Mouse (Mus musculus): ENCODE data around the gene Stab1.

Stab1 gene

GRCm38 (mm10) chr14:31165010-31165409 is 3.4 kb downstream of the Stab1 start:
- CTCF ChIA-PET = no interaction called here

- CTCF ChIA-PET = no interaction called here
Measured at GRCm38 (mm10) chr14:31164067-31164466, 4.4 kb downstream of the Stab1 start.

- CTCF ChIA-PET = no interaction called here
Measured at GRCm38 (mm10) chr14:31161638-31162037, 6.8 kb downstream of the Stab1 start.

GRCm38 (mm10) chr14:31161191-31161590 is 7.2 kb downstream of the Stab1 start:
- CTCF ChIA-PET = no interaction called here

- CTCF ChIA-PET = no interaction called here
Measured at GRCm38 (mm10) chr14:31160196-31161150, 8.0 kb downstream of the Stab1 start.

- CTCF ChIA-PET = no interaction called here
Measured at GRCm38 (mm10) chr14:31145694-31146093, 22.7 kb downstream of the Stab1 start.

- CTCF ChIA-PET = no interaction called here
Measured at GRCm38 (mm10) chr14:31141011-31141410, 27.4 kb downstream of the Stab1 start.

GRCm38 (mm10) chr14:31140141-31140540 is 28.3 kb downstream of the Stab1 start:
- CTCF ChIA-PET = no interaction called here

GRCm38 (mm10) chr14:31139666-31140065 is 28.8 kb downstream of the Stab1 start:
- CTCF ChIA-PET = interaction anchor here (1.0 kb wide), 1 partner anchor 8 kb away, joined by 10 read pairs; no protein-coding TSS in a partner anchor

- CTCF ChIA-PET = interaction anchor here (1.0 kb wide), 1 partner anchor 9 kb away, joined by 10 read pairs; no protein-coding TSS in a partner anchor
Measured at GRCm38 (mm10) chr14:31138897-31139429, 29.5 kb downstream of the Stab1 start.

GRCm38 (mm10) chr14:31138219-31138896 is 30.1 kb downstream of the Stab1 start:
- CTCF ChIA-PET = no interaction called here

GRCm38 (mm10) chr14:31137791-31138190 is 30.6 kb downstream of the Stab1 start:
- CTCF ChIA-PET = no interaction called here

GRCm38 (mm10) chr14:31137281-31137595 is 31.2 kb downstream of the Stab1 start:
- CTCF ChIA-PET = no interaction called here

- CTCF ChIA-PET = no interaction called here
Measured at GRCm38 (mm10) chr14:31136411-31137280, 31.8 kb downstream of the Stab1 start.

GRCm38 (mm10) chr14:31135495-31136410 is 32.7 kb downstream of the Stab1 start:
- CTCF ChIA-PET = no interaction called here

- CTCF ChIA-PET = no interaction called here
Measured at GRCm38 (mm10) chr14:31134015-31135000, 34.1 kb downstream of the Stab1 start.

- CTCF ChIA-PET = no interaction called here
Measured at GRCm38 (mm10) chr14:31133023-31133665, 35.3 kb downstream of the Stab1 start.

- CTCF ChIA-PET = no interaction called here
Measured at GRCm38 (mm10) chr14:31132491-31132975, 35.9 kb downstream of the Stab1 start.

GRCm38 (mm10) chr14:31132031-31132430 is 36.4 kb downstream of the Stab1 start:
- CTCF ChIA-PET = interaction anchor here (0.6 kb wide), 1 partner anchor 67 kb away, joined by 3 read pairs; no protein-coding TSS in a partner anchor

All from spleen, embryonic (tissue).